Mouse (Mus musculus): ENCODE measurements around the gene Nucks1. TPM values are rescaled to one million over a fixed set of nuclear protein-coding genes. Genes with fewer than 3 reads are reported as not detected.

Nucks1 gene
- polyA plus RNA-seq (2014; fragmentation: Nextera tagmentation; extraction: Ambion mirVana): 45.1 and 48.9 TPM in 2 replicates

GRCm38 (mm10) chr1:131910001-131910648, at the start of gene Nucks1:
Nucks1 (plus strand) TSS chr1:131910534.
- Histone ChIP-seq H3K36me3 (ENCODE audit: control insufficient read depth, insufficient read depth, low read length) (peaks cover 11% of the 10 kb centered on the region; the same call in 1 of the 2 replicates), H3K27ac (replicated peaks; ENCODE audit: low read depth, low read length) (peak within 1 kb of the TSS; percentile 99), H3K4me1 (ENCODE audit: control insufficient read depth, insufficient read depth, low read length) (peaks cover 9% of the 10 kb centered on the region), H3K27me3 (replicated peaks; ENCODE audit: control insufficient read depth, insufficient read depth, low read length) (peaks cover 12% of the 10 kb centered on the region; the same call in 1 of the 2 replicates), H3K4me2 (ENCODE audit: low read depth, low read length) (peak within 1 kb of the TSS; percentile 60), H3K4me3 (ENCODE audit: low read depth, low read length) (peak within 1 kb of the TSS; percentile 95), H3K9ac (ENCODE audit: low read depth, low read length) (peak within 1 kb of the TSS; percentile 98), H3K9me3 (ENCODE audit: control insufficient read depth, low read length) (no peaks in the 10 kb centered on the region)
- peak; percentile 99 for DNase-seq (ENCODE audit: low spot score)
- WGBS: under 1% methylated on average over 27 of the region's 35 CpGs
- peak; percentile 99 for ATAC-seq (ENCODE audit: low read depth)

GRCm38 (mm10) chr1:131861811-131862210, 48.5 kb upstream of the Nucks1 start:
- Histone ChIP-seq H3K27me3 (replicated peaks; ENCODE audit: control insufficient read depth, insufficient read depth, low read length) (no peaks in the 10 kb centered on the region), H3K4me3 (ENCODE audit: low read depth, low read length) (no peak overlapping the region), H3K4me2 (ENCODE audit: low read depth, low read length) (no peak overlapping the region), H3K9me3 (ENCODE audit: control insufficient read depth, low read length) (no peaks in the 10 kb centered on the region), H3K27ac (replicated peaks; ENCODE audit: low read depth, low read length) (no peak overlapping the region), H3K4me1 (ENCODE audit: control insufficient read depth, insufficient read depth, low read length) (no peaks in the 10 kb centered on the region), H3K9ac (ENCODE audit: low read depth, low read length) (no peak overlapping the region), H3K36me3 (ENCODE audit: control insufficient read depth, insufficient read depth, low read length) (no peaks in the 10 kb centered on the region)
- ATAC-seq (ENCODE audit: low read depth): no peak
- WGBS: 73% methylated on average over 4 of the region's 4 CpGs
- no peak for DNase-seq (ENCODE audit: low spot score)

- Histone ChIP-seq H3K4me2 (ENCODE audit: low read depth, low read length) (no peak overlapping the region), H3K36me3 (ENCODE audit: control insufficient read depth, insufficient read depth, low read length) (no peaks in the 10 kb centered on the region), H3K4me1 (ENCODE audit: control insufficient read depth, insufficient read depth, low read length) (peaks cover 6% of the 10 kb centered on the region; the same call in 1 of the 2 replicates), H3K9ac (ENCODE audit: low read depth, low read length) (no peak overlapping the region), H3K9me3 (ENCODE audit: control insufficient read depth, low read length) (no peaks in the 10 kb centered on the region), H3K27ac (replicated peaks; ENCODE audit: low read depth, low read length) (no peak overlapping the region), H3K4me3 (ENCODE audit: low read depth, low read length) (no peak overlapping the region), H3K27me3 (replicated peaks; ENCODE audit: control insufficient read depth, insufficient read depth, low read length) (no peaks in the 10 kb centered on the region)
- DNase-seq (ENCODE audit: low spot score) (no peak), ATAC-seq (ENCODE audit: low read depth) (no peak)
- WGBS: 78% methylated on average over 5 of the region's 5 CpGs
These were observed 44.7 kb upstream of the Nucks1 start for GRCm38 (mm10) chr1:131865596-131865995.

- no peaks in the 10 kb centered on the region for H3K36me3 ChIP-seq (ENCODE audit: control insufficient read depth, insufficient read depth, low read length)
- ATAC-seq (ENCODE audit: low read depth) (no peak), DNase-seq (ENCODE audit: low spot score) (no peak)
- peaks cover 6% of the 10 kb centered on the region; the same call in 1 of the 2 replicates for H3K4me1 ChIP-seq (ENCODE audit: control insufficient read depth, insufficient read depth, low read length)
- H3K9me3 ChIP-seq (ENCODE audit: control insufficient read depth, low read length): no peaks in the 10 kb centered on the region
- no peak overlapping the region for H3K27ac ChIP-seq (replicated peaks; ENCODE audit: low read depth, low read length)
- no peak overlapping the region for H3K4me3 ChIP-seq (ENCODE audit: low read depth, low read length)
- 68% methylated on average over 6 of the region's 6 CpGs for WGBS
- no peaks in the 10 kb centered on the region for H3K27me3 ChIP-seq (replicated peaks; ENCODE audit: control insufficient read depth, insufficient read depth, low read length)
- no peak overlapping the region for H3K4me2 ChIP-seq (ENCODE audit: low read depth, low read length)
- H3K9ac ChIP-seq (ENCODE audit: low read depth, low read length): no peak overlapping the region
These were observed 43.9 kb upstream of the Nucks1 start for GRCm38 (mm10) chr1:131866304-131866999.

- 1% methylated on average over 45 of the region's 46 CpGs for WGBS
- DNase-seq (ENCODE audit: low spot score) (peak; percentile 98), ATAC-seq (ENCODE audit: low read depth) (peak; percentile 97)
- peak within 1 kb of the TSS; percentile 80 for H3K4me2 ChIP-seq (ENCODE audit: low read depth, low read length)
- H3K9ac ChIP-seq (ENCODE audit: low read depth, low read length): peak within 1 kb of the TSS; percentile 65
- H3K27ac ChIP-seq (replicated peaks; ENCODE audit: low read depth, low read length): no peak within 1 kb of the TSS
- H3K4me1 ChIP-seq (ENCODE audit: control insufficient read depth, insufficient read depth, low read length): peaks cover 6% of the 10 kb centered on the region; the same call in 1 of the 2 replicates
- no peaks in the 10 kb centered on the region for H3K27me3 ChIP-seq (replicated peaks; ENCODE audit: control insufficient read depth, insufficient read depth, low read length)
- H3K9me3 ChIP-seq (ENCODE audit: control insufficient read depth, low read length): no peaks in the 10 kb centered on the region
- H3K4me3 ChIP-seq (ENCODE audit: low read depth, low read length): peak within 1 kb of the TSS; percentile 56
- H3K36me3 ChIP-seq (ENCODE audit: control insufficient read depth, insufficient read depth, low read length): no peaks in the 10 kb centered on the region
These were observed 43.0 kb upstream of the Nucks1 start, which contains the start of gene Rab29 for GRCm38 (mm10) chr1:131867093-131867945. Rab29 (plus strand) TSS chr1:131867224.

GRCm38 (mm10) chr1:131867946-131868290, 42.4 kb upstream of the Nucks1 start:
- no peak for DNase-seq (ENCODE audit: low spot score)
- 0 out of 2 replicates have a peak, but pooled peaks have one; percentile 2 for ATAC-seq (ENCODE audit: low read depth)
- peak overlapping the region; percentile 80 for H3K4me2 ChIP-seq (ENCODE audit: low read depth, low read length)
- H3K4me1 ChIP-seq (ENCODE audit: control insufficient read depth, insufficient read depth, low read length): peaks cover 6% of the 10 kb centered on the region; the same call in 1 of the 2 replicates
- no peaks in the 10 kb centered on the region for H3K27me3 ChIP-seq (replicated peaks; ENCODE audit: control insufficient read depth, insufficient read depth, low read length)
- WGBS: 16% methylated on average over 10 of the region's 10 CpGs
- H3K9ac ChIP-seq (ENCODE audit: low read depth, low read length): peak overlapping the region; percentile 65
- no peaks in the 10 kb centered on the region for H3K36me3 ChIP-seq (ENCODE audit: control insufficient read depth, insufficient read depth, low read length)
- H3K27ac ChIP-seq (replicated peaks; ENCODE audit: low read depth, low read length): no peak overlapping the region
- H3K9me3 ChIP-seq (ENCODE audit: control insufficient read depth, low read length): no peaks in the 10 kb centered on the region
- peak overlapping the region; percentile 56 for H3K4me3 ChIP-seq (ENCODE audit: low read depth, low read length)

GRCm38 (mm10) chr1:131869561-131869960, 40.8 kb upstream of the Nucks1 start:
- Histone ChIP-seq H3K4me3 (ENCODE audit: low read depth, low read length) (no peak overlapping the region), H3K9me3 (ENCODE audit: control insufficient read depth, low read length) (no peaks in the 10 kb centered on the region), H3K9ac (ENCODE audit: low read depth, low read length) (no peak overlapping the region), H3K4me2 (ENCODE audit: low read depth, low read length) (no peak overlapping the region), H3K27me3 (replicated peaks; ENCODE audit: control insufficient read depth, insufficient read depth, low read length) (no peaks in the 10 kb centered on the region), H3K36me3 (ENCODE audit: control insufficient read depth, insufficient read depth, low read length) (no peaks in the 10 kb centered on the region), H3K4me1 (ENCODE audit: control insufficient read depth, insufficient read depth, low read length) (peaks cover 6% of the 10 kb centered on the region; the same call in 1 of the 2 replicates), H3K27ac (replicated peaks; ENCODE audit: low read depth, low read length) (no peak overlapping the region)
- DNase-seq (ENCODE audit: low spot score) (no peak), ATAC-seq (ENCODE audit: low read depth) (no peak)
- WGBS: 83% methylated on average over 2 of the region's 2 CpGs

GRCm38 (mm10) chr1:131872856-131873255, 37.5 kb upstream of the Nucks1 start:
- 64% methylated on average over 1 of the region's 1 CpGs for WGBS
- Histone ChIP-seq H3K27me3 (replicated peaks; ENCODE audit: control insufficient read depth, insufficient read depth, low read length) (no peaks in the 10 kb centered on the region), H3K4me1 (ENCODE audit: control insufficient read depth, insufficient read depth, low read length) (peaks cover 4% of the 10 kb centered on the region; the same call in 1 of the 2 replicates), H3K9ac (ENCODE audit: low read depth, low read length) (no peak overlapping the region), H3K27ac (replicated peaks; ENCODE audit: low read depth, low read length) (no peak overlapping the region), H3K36me3 (ENCODE audit: control insufficient read depth, insufficient read depth, low read length) (no peaks in the 10 kb centered on the region), H3K9me3 (ENCODE audit: control insufficient read depth, low read length) (no peaks in the 10 kb centered on the region), H3K4me2 (ENCODE audit: low read depth, low read length) (no peak overlapping the region), H3K4me3 (ENCODE audit: low read depth, low read length) (no peak overlapping the region)
- DNase-seq (ENCODE audit: low spot score): no peak
- no peak for ATAC-seq (ENCODE audit: low read depth)
